Mouse (Mus musculus): ENCODE measurements around the gene Celf2. TPM values are rescaled to one million over a fixed set of nuclear protein-coding genes. Genes with fewer than 3 reads are reported as not detected.

Gene Celf2
- total RNA-seq, 1 experiment: 3.7 TPM

DNA sequence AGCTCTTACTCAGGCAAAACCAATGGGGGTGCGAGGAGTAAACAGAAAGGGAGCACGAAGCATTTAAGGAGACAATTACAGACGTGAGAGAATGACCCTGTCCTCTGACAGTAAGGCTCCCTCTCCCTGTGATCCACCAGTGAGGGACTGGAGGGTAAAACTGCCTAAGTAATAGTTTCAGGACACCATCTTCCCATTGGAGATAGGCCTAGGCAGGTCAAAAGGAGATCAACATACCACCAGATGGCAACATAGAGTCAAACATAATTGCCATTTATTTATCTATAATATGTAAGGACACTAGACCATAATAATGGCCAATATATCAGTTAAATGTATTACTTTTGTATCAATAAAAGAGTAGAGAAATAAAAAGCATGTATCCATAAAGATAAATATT lies 660.0 kb downstream of the Celf2 start:
- H3K9ac ChIP-seq (ENCODE audit: insufficient read depth, low read depth, low read length, poor library complexity, severe bottlenecking): no peak overlapping the region
- H3K4me3 ChIP-seq (ENCODE audit: insufficient read depth in 1 of 2, low read depth in 1 of 2, low read length in 2 of 2, poor library complexity in 1 of 2, severe bottlenecking in 1 of 2): no peak overlapping the region
- H3K27ac ChIP-seq (ENCODE audit: insufficient read depth, low read depth, low read length, poor library complexity, severe bottlenecking): no peak overlapping the region
- H3K36me3 ChIP-seq (ENCODE audit: control insufficient read depth, insufficient read depth, low read length, poor library complexity, severe bottlenecking): no peaks in the 10 kb centered on the region
- in situ Hi-C loops (cut with MboI; ENCODE audit: low sequenced_read_pairs in 2 of 2, unreplicated experiment in 2 of 2): no loop called here
- no peaks in the 10 kb centered on the region for H3K4me1 ChIP-seq (ENCODE audit: control insufficient read depth in 2 of 2, insufficient read depth in 2 of 2, low read length in 2 of 2, poor library complexity in 1 of 2)
- DNase-seq (ENCODE audit: low read depth, low spot score): no peak
- TF ChIP-seq ZC3H11A (IDR thresholded peaks at IDR 0.05; ENCODE audit: borderline replicate concordance, low read depth, low read length) (no peak), MAFK (IDR thresholded peaks at IDR 0.05; ENCODE audit: insufficient read depth, low read depth, low read length) (no peak), HCFC1 (IDR thresholded peaks at IDR 0.05; ENCODE audit: borderline replicate concordance, insufficient read depth, low read length) (no peak)
- H3K9me3 ChIP-seq (ENCODE audit: control insufficient read depth, insufficient read depth, low read depth, low read length): no peaks in the 10 kb centered on the region

DNA sequence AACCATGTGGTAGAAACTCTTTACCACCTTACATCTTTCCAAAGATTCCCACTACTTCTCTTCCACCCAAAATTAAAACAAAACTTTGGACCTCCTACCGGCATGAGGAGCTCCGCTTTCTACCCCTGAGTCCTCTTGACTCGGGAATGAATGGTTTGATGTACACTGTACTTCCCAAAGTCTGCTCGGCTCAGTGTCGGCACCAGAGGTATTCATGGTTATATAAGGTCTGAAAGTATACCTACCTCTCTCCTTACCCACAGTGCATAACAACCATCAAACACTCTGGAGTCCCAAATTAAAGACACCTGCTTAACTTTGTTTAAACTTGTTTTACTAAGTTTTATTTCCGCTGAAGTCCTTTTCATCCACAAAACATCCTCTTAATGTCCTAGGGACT lies 679.3 kb downstream of the Celf2 start:
- Histone ChIP-seq H3K27ac (ENCODE audit: insufficient read depth, low read depth, low read length, poor library complexity, severe bottlenecking) (no peak overlapping the region), H3K4me1 (ENCODE audit: control insufficient read depth in 2 of 2, insufficient read depth in 2 of 2, low read length in 2 of 2, poor library complexity in 1 of 2) (no peaks in the 10 kb centered on the region), H3K4me3 (ENCODE audit: insufficient read depth in 1 of 2, low read depth in 1 of 2, low read length in 2 of 2, poor library complexity in 1 of 2, severe bottlenecking in 1 of 2) (no peak overlapping the region), H3K9me3 (ENCODE audit: control insufficient read depth, insufficient read depth, low read depth, low read length) (no peaks in the 10 kb centered on the region), H3K9ac (ENCODE audit: insufficient read depth, low read depth, low read length, poor library complexity, severe bottlenecking) (no peak overlapping the region), H3K36me3 (ENCODE audit: control insufficient read depth, insufficient read depth, low read length, poor library complexity, severe bottlenecking) (no peaks in the 10 kb centered on the region)
- in situ Hi-C loops (cut with MboI; ENCODE audit: low sequenced_read_pairs in 2 of 2, unreplicated experiment in 2 of 2): no loop called here
- no peak for DNase-seq (ENCODE audit: low read depth, low spot score)
- no peak for TF ChIP-seq MAFK (IDR thresholded peaks at IDR 0.05; ENCODE audit: insufficient read depth, low read depth, low read length)
- no peak for TF ChIP-seq ZC3H11A (IDR thresholded peaks at IDR 0.05; ENCODE audit: borderline replicate concordance, low read depth, low read length)
- TF ChIP-seq ZNF384 (IDR thresholded peaks at IDR 0.05; ENCODE audit: low read depth, low read length): no peak
- TF ChIP-seq CHD2 (IDR thresholded peaks at IDR 0.05; ENCODE audit: low read depth, low read length): no peak
- no peak for TF ChIP-seq HCFC1 (IDR thresholded peaks at IDR 0.05; ENCODE audit: borderline replicate concordance, insufficient read depth, low read length)

DNA sequence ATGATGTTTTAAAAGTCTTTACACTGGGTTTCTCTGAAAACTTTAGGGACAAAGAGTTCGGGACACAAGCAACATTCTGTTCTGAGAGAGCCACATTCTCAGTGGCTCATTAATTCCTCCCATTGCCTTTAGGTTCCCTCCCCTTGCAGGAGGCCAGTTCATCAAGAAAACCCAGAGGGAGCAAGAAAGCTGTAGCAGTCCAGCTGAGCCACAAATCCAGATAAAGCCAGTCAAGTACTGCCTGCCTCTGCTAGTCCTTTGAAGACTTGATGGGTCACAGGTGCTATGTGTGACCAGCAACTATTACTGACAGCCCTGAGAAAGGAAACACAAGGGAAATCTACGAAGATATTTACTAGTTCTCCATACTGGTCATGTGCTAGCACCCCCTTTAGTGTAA lies 681.8 kb downstream of the Celf2 start:
- TF ChIP-seq ZC3H11A (IDR thresholded peaks at IDR 0.05; ENCODE audit: borderline replicate concordance, low read depth, low read length): no peak
- no peak for TF ChIP-seq CHD2 (IDR thresholded peaks at IDR 0.05; ENCODE audit: low read depth, low read length)
- no peak for TF ChIP-seq HCFC1 (IDR thresholded peaks at IDR 0.05; ENCODE audit: borderline replicate concordance, insufficient read depth, low read length)
- no peak for TF ChIP-seq MAFK (IDR thresholded peaks at IDR 0.05; ENCODE audit: insufficient read depth, low read depth, low read length)
- TF ChIP-seq ZNF384 (IDR thresholded peaks at IDR 0.05; ENCODE audit: low read depth, low read length): no peak
- no peak overlapping the region for H3K9ac ChIP-seq (ENCODE audit: insufficient read depth, low read depth, low read length, poor library complexity, severe bottlenecking)
- no peaks in the 10 kb centered on the region for H3K9me3 ChIP-seq (ENCODE audit: control insufficient read depth, insufficient read depth, low read depth, low read length)
- H3K36me3 ChIP-seq (ENCODE audit: control insufficient read depth, insufficient read depth, low read length, poor library complexity, severe bottlenecking): no peaks in the 10 kb centered on the region
- no peaks in the 10 kb centered on the region for H3K4me1 ChIP-seq (ENCODE audit: control insufficient read depth in 2 of 2, insufficient read depth in 2 of 2, low read length in 2 of 2, poor library complexity in 1 of 2)
- H3K27ac ChIP-seq (ENCODE audit: insufficient read depth, low read depth, low read length, poor library complexity, severe bottlenecking): no peak overlapping the region
- in situ Hi-C loops (cut with MboI; ENCODE audit: low sequenced_read_pairs in 2 of 2, unreplicated experiment in 2 of 2): no loop called here
- DNase-seq (ENCODE audit: low read depth, low spot score): no peak
- no peak overlapping the region for H3K4me3 ChIP-seq (ENCODE audit: insufficient read depth in 1 of 2, low read depth in 1 of 2, low read length in 2 of 2, poor library complexity in 1 of 2, severe bottlenecking in 1 of 2)

DNA sequence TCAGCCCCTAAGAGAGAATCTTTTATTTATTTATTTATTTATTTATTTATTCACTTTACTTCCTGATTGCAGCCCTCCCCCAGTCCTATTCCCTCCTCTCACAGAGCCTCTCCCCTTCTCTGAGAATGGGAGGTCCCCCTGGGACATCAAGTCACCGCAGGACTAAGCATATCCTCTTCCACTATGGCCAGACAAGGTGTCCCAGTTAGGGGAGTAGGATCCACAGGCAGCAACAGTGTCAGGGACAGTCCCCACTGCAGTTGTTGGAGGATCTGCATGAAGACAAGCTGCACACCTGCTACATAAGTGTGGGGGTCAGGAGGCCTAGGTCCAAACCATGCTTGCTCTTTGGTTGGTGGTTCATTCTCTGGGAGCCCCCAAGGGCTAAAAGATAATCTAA lies 686.3 kb downstream of the Celf2 start:
- Histone ChIP-seq H3K9ac (ENCODE audit: insufficient read depth, low read depth, low read length, poor library complexity, severe bottlenecking) (no peak overlapping the region), H3K27ac (ENCODE audit: insufficient read depth, low read depth, low read length, poor library complexity, severe bottlenecking) (no peak overlapping the region), H3K4me3 (ENCODE audit: insufficient read depth in 1 of 2, low read depth in 1 of 2, low read length in 2 of 2, poor library complexity in 1 of 2, severe bottlenecking in 1 of 2) (no peak overlapping the region), H3K36me3 (ENCODE audit: control insufficient read depth, insufficient read depth, low read length, poor library complexity, severe bottlenecking) (no peaks in the 10 kb centered on the region), H3K4me1 (ENCODE audit: control insufficient read depth in 2 of 2, insufficient read depth in 2 of 2, low read length in 2 of 2, poor library complexity in 1 of 2) (no peaks in the 10 kb centered on the region), H3K9me3 (ENCODE audit: control insufficient read depth, insufficient read depth, low read depth, low read length) (no peaks in the 10 kb centered on the region)
- in situ Hi-C loops (cut with MboI; ENCODE audit: low sequenced_read_pairs in 2 of 2, unreplicated experiment in 2 of 2): no loop called here
- DNase-seq (ENCODE audit: low read depth, low spot score): no peak
- TF ChIP-seq MAFK (IDR thresholded peaks at IDR 0.05; ENCODE audit: insufficient read depth, low read depth, low read length) (no peak), CHD2 (IDR thresholded peaks at IDR 0.05; ENCODE audit: low read depth, low read length) (no peak), HCFC1 (IDR thresholded peaks at IDR 0.05; ENCODE audit: borderline replicate concordance, insufficient read depth, low read length) (no peak), ZNF384 (IDR thresholded peaks at IDR 0.05; ENCODE audit: low read depth, low read length) (no peak), ZC3H11A (IDR thresholded peaks at IDR 0.05; ENCODE audit: borderline replicate concordance, low read depth, low read length) (no peak)

DNA sequence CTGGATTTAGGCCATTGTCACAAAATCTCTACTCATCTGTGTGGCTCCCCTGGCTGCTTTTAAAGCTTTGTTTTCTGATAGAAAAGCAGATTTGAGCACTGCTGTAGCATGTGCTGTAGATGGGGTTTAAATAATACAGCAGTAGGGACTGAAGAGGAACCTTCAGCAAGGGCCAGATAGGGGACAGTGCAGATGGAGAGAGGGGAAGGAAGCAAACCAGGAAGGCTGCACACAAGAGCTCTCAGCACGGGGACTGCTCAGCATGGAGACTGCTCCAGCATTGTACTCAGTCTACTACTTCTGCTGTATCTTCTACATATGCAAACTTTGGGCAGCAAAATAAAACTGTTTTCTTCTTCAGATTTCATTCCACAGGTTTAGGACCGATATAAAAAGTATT lies 687.8 kb downstream of the Celf2 start:
- TF ChIP-seq MAFK (IDR thresholded peaks at IDR 0.05; ENCODE audit: insufficient read depth, low read depth, low read length) (no peak), CHD2 (IDR thresholded peaks at IDR 0.05; ENCODE audit: low read depth, low read length) (no peak), HCFC1 (IDR thresholded peaks at IDR 0.05; ENCODE audit: borderline replicate concordance, insufficient read depth, low read length) (no peak), ZNF384 (IDR thresholded peaks at IDR 0.05; ENCODE audit: low read depth, low read length) (no peak), ZC3H11A (IDR thresholded peaks at IDR 0.05; ENCODE audit: borderline replicate concordance, low read depth, low read length) (no peak)
- in situ Hi-C loops (cut with MboI; ENCODE audit: low sequenced_read_pairs in 2 of 2, unreplicated experiment in 2 of 2): no loop called here
- Histone ChIP-seq H3K9ac (ENCODE audit: insufficient read depth, low read depth, low read length, poor library complexity, severe bottlenecking) (no peak overlapping the region), H3K4me3 (ENCODE audit: insufficient read depth in 1 of 2, low read depth in 1 of 2, low read length in 2 of 2, poor library complexity in 1 of 2, severe bottlenecking in 1 of 2) (no peak overlapping the region), H3K36me3 (ENCODE audit: control insufficient read depth, insufficient read depth, low read length, poor library complexity, severe bottlenecking) (no peaks in the 10 kb centered on the region), H3K4me1 (ENCODE audit: control insufficient read depth in 2 of 2, insufficient read depth in 2 of 2, low read length in 2 of 2, poor library complexity in 1 of 2) (no peaks in the 10 kb centered on the region), H3K27ac (ENCODE audit: insufficient read depth, low read depth, low read length, poor library complexity, severe bottlenecking) (no peak overlapping the region), H3K9me3 (ENCODE audit: control insufficient read depth, insufficient read depth, low read depth, low read length) (no peaks in the 10 kb centered on the region)
- DNase-seq (ENCODE audit: low read depth, low spot score): no peak

All from ES-E14 (cell line).